Mouse (Mus musculus) hindbrain, embryonic 13.5 days (tissue): Measurements from ENCODE around the gene Il4i1. TPM values are rescaled to one million over a fixed set of nuclear protein-coding genes. Genes with fewer than 3 reads are reported as not detected.
"Not testable (repeated sequence)": the region's sequence is repeated elsewhere in the genome, so short reads cannot be mapped to it uniquely, and the experiment has no call there.

Experiments
- ATAC-seq: fragments of 200-750 bp; cut with Nextera tagmentation; 2 replicates; pipeline ENCODE4 v1.8.0; 2017; ENCODE audit warnings: moderate TSS enrichment; ENCODE audit not compliant: low FRiP score
- H3K27ac ChIP-seq: fragments of 300-500 bp; sonication (generic); 2 replicates; pipeline ENCODE4 v1.5.1; 2015; ENCODE audit warnings: inconsistent platforms, mild to moderate bottlenecking, moderate library complexity
- H3K27me3 ChIP-seq: fragments of 300-500 bp; sonication (generic); 2 replicates; pipeline ENCODE4 v1.6.1; 2015; ENCODE audit warnings: mild to moderate bottlenecking, inconsistent platforms
- H3K36me3 ChIP-seq: fragments of 300-500 bp; sonication (generic); 2 replicates; pipeline ENCODE4 v1.6.1; 2015; ENCODE audit warnings: mild to moderate bottlenecking, inconsistent platforms
- H3K4me1 ChIP-seq: fragments of 300-500 bp; sonication (generic); replicated peaks from 2 replicates; pipeline ENCODE4 v1.6.1; 2015; ENCODE audit warnings: inconsistent platforms
- H3K4me2 ChIP-seq: fragments of 300-500 bp; sonication (generic); 2 replicates; pipeline ENCODE4 v1.6.1; 2015; ENCODE audit warnings: inconsistent platforms, mild to moderate bottlenecking, moderate library complexity
- H3K4me3 ChIP-seq: fragments of 300-500 bp; sonication (generic); 2 replicates; pipeline ENCODE4 v1.5.1; 2015; ENCODE audit warnings: mild to moderate bottlenecking, inconsistent platforms
- H3K9ac ChIP-seq: fragments of 300-500 bp; sonication (generic); 2 replicates; pipeline ENCODE4 v1.6.1; 2015; ENCODE audit warnings: mild to moderate bottlenecking, inconsistent platforms
- H3K9me3 ChIP-seq: fragments of 300-500 bp; sonication (generic); 2 replicates; pipeline ENCODE4 v1.6.1; 2016; ENCODE audit warnings: inconsistent platforms
- WGBS: fragments of 180-500 bp; shearing (Covaris S2); methylation state at CpG from one replicate; pipeline ENCODE4 v1.1.7; 2015; 5-methylcytosine and 5-hydroxymethylcytosine counted together
- polyA plus RNA-seq: library from polyadenylated mRNA; unstranded; fragments of >200 nt; fragmentation: Nextera tagmentation; extraction: Ambion mirVana; gene quantifications from 2 replicates; pipeline ENCODE4 v1.2.1, GENCODE M21; 2015

Gene Il4i1
- polyA plus RNA-seq, 1 experiment from 2014 or later, result 1.6 TPM

- H3K9me3 ChIP-seq, result no peaks in the 10 kb centered on the region
- H3K4me3 ChIP-seq, result peak overlapping the region; percentile 93
- H3K4me1 ChIP-seq, result peaks cover 52% of the 10 kb centered on the region
- H3K9ac ChIP-seq, result peak overlapping the region; percentile 99
- H3K36me3 ChIP-seq, result peaks cover 24% of the 10 kb centered on the region
- H3K27ac ChIP-seq, result peak overlapping the region; percentile 100
- ATAC-seq, result peak; percentile 34
- under 1% methylated on average over 100 of the region's 108 CpGs for WGBS
- peak overlapping the region; percentile 98 for H3K4me2 ChIP-seq
- no peaks in the 10 kb centered on the region for H3K27me3 ChIP-seq
These were observed 52.9 kb downstream of the Il4i1 start for GRCm38 (mm10) chr7:44868919-44869696.

DNA sequence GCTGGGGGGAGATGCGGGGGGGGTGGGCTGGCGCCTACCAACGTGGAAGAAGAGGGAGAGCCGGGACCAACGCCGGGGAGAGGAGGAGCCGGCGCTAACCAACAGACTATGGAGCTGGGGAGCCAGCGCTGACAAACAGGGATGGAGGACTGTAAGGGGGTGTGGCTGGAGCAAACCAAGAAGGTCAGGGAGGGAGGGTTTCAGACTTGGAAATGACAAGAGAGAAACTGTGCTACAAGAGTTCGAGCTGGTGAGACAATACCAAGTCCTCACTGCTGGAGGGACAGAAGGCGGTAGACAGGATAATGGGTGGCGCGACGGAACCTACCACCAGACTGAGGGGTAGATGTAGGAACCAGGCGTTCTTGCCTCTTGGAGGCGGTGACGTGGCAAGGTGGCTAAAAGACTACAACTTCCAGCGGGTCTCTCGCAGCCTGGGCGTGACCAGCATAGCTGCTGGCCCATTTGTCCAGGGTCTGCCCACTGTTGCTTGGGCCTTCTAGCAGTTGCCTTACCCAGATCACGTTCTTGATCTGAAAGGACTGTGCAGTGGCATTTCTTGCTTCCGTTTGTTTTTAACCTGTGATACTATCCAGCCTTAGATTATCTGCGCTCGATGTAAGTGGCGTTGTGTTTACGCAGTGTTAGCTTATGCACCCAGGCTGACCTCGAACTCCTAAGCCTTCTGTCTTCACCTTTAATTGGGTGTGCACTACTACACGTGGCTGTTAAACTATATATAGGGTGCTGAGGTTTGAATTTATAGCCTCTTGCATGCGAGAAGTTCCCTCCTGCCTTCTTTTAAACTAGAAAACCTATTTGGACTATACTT lies 53.7 kb downstream of the Il4i1 start, which contains the start of gene Ptov1:
TSS of gene Ptov1 (minus strand) at position 92 of the 832 bp plus-strand sequence.
- Histone ChIP-seq H3K4me2 (peak within 1 kb of the TSS; percentile 98), H3K9me3 (no peaks in the 10 kb centered on the region), H3K4me3 (peak within 1 kb of the TSS; percentile 93), H3K9ac (peak within 1 kb of the TSS; percentile 99), H3K27me3 (no peaks in the 10 kb centered on the region), H3K4me1 (peaks cover 44% of the 10 kb centered on the region), H3K36me3 (peaks cover 16% of the 10 kb centered on the region), H3K27ac (peak within 1 kb of the TSS; percentile 100)
- peak; percentile 96 for ATAC-seq
- 11% methylated on average over 29 of the region's 29 CpGs for WGBS

DNA sequence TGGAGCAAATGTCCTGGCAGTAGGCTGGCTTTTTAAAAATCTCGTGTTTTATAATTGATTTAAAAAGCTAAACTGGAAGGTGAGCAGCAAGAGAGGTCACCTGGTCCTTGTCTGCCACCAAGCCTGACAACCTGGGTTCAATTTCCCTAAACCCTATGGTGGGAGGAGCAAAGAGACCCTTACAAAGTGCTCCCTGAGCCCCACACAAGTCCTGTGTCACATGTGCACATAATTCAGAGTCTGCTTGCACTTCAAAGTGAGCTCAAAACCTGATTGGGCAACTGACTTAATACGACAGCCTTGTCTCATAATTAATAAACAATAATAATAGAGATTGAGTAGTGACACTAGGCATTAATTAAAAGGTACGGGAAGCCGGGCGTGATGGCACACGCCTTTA lies 54.4 kb downstream of the Il4i1 start:
- no peak for ATAC-seq
- Histone ChIP-seq H3K4me3 (peak overlapping the region; percentile 93), H3K4me2 (peak overlapping the region; percentile 98), H3K27me3 (no peaks in the 10 kb centered on the region), H3K9ac (peak overlapping the region; percentile 68), H3K4me1 (peaks cover 37% of the 10 kb centered on the region), H3K27ac (peak overlapping the region; percentile 100), H3K36me3 (peaks cover 9% of the 10 kb centered on the region), H3K9me3 (no peaks in the 10 kb centered on the region)
- 85% methylated on average over 6 of the region's 6 CpGs for WGBS

GRCm38 (mm10) chr7:44871181-44871580 lies 55.0 kb downstream of the Il4i1 start:
- Histone ChIP-seq H3K9me3 (no peaks in the 10 kb centered on the region), H3K27me3 (no peaks in the 10 kb centered on the region), H3K9ac (no peak overlapping the region), H3K4me3 (no peak overlapping the region), H3K4me1 (peaks cover 31% of the 10 kb centered on the region), H3K4me2 (no peak overlapping the region), H3K27ac (peak overlapping the region; percentile 26; the same call in 1 of the 2 replicates), H3K36me3 (peaks cover 11% of the 10 kb centered on the region)
- no peak for ATAC-seq
- WGBS, result 35% methylated on average over 1 of the region's 1 CpGs

GRCm38 (mm10) chr7:44871774-44872173 lies 55.6 kb downstream of the Il4i1 start:
- H3K4me1 ChIP-seq, result peaks cover 26% of the 10 kb centered on the region
- not testable (repeated sequence) for H3K4me3 ChIP-seq, H3K9ac ChIP-seq, H3K9me3 ChIP-seq, H3K27ac ChIP-seq, H3K27me3 ChIP-seq, ATAC-seq, H3K4me2 ChIP-seq
- H3K36me3 ChIP-seq, result peaks cover 11% of the 10 kb centered on the region
- 90% methylated on average over 2 of the region's 2 CpGs for WGBS

DNA sequence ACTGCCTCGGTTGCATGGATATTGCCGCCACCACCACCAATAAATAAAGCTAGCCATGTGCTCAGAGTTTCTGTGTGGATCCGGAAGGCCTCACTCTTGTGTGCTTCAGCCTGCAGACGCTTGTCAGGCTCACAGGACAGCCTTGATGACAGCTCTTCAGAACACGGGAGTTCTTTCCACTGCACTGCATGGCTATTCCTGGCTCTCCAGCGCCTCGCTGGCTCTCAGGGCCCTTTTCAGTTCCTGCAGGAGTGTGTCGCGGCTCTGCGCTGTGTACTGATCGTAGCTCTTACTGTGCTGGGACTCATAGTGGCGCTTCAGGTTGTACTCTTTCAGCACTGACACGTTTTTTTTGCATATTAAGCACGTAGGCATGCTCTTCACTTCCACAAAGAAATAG lies 61.6 kb downstream of the Il4i1 start:
- H3K4me3 ChIP-seq, result no peak overlapping the region
- H3K9ac ChIP-seq, result no peak overlapping the region
- no peaks in the 10 kb centered on the region for H3K4me1 ChIP-seq
- peaks cover 72% of the 10 kb centered on the region for H3K36me3 ChIP-seq
- 89% methylated on average over 14 of the region's 14 CpGs for WGBS
- no peaks in the 10 kb centered on the region for H3K27me3 ChIP-seq
- no peaks in the 10 kb centered on the region for H3K9me3 ChIP-seq
- H3K4me2 ChIP-seq, result no peak overlapping the region
- no peak for ATAC-seq
- H3K27ac ChIP-seq, result no peak overlapping the region

GRCm38 (mm10) chr7:44883036-44883435 lies 66.8 kb downstream of the Il4i1 start:
- H3K27ac ChIP-seq, result no peak overlapping the region
- peaks cover 90% of the 10 kb centered on the region for H3K36me3 ChIP-seq
- no peaks in the 10 kb centered on the region for H3K27me3 ChIP-seq
- no peak overlapping the region for H3K4me3 ChIP-seq
- peaks cover 12% of the 10 kb centered on the region for H3K4me1 ChIP-seq
- no peaks in the 10 kb centered on the region for H3K9me3 ChIP-seq
- no peak for ATAC-seq
- WGBS, result 96% methylated on average over 3 of the region's 3 CpGs
- no peak overlapping the region for H3K4me2 ChIP-seq
- H3K9ac ChIP-seq, result no peak overlapping the region

DNA sequence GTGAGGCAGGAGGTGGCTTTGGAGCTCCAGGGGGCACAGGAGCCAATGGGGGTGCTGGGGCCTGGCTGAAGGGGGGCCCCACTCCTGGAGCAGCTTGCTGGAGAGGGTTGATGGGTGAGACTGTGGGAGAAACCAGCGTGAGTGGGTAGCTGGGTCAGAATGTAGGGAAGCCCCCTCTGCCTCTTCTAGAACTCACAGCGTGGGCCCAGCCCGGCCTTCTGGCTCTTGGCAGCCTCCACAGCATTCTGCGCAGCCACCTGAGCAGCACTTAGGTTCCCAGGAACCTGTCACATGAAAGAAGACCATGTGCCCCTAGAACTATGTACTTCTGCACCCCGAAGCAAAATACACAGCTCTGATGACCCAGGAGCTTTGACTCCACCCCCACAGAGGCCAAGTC lies 68.5 kb downstream of the Il4i1 start:
- no peak overlapping the region for H3K27ac ChIP-seq
- H3K27me3 ChIP-seq, result no peaks in the 10 kb centered on the region
- H3K36me3 ChIP-seq, result peaks cover 90% of the 10 kb centered on the region
- no peak overlapping the region for H3K4me2 ChIP-seq
- no peak overlapping the region for H3K9ac ChIP-seq
- H3K9me3 ChIP-seq, result no peaks in the 10 kb centered on the region
- H3K4me1 ChIP-seq, result peaks cover 28% of the 10 kb centered on the region
- 98% methylated on average over 5 of the region's 5 CpGs for WGBS
- no peak for ATAC-seq
- H3K4me3 ChIP-seq, result no peak overlapping the region

DNA sequence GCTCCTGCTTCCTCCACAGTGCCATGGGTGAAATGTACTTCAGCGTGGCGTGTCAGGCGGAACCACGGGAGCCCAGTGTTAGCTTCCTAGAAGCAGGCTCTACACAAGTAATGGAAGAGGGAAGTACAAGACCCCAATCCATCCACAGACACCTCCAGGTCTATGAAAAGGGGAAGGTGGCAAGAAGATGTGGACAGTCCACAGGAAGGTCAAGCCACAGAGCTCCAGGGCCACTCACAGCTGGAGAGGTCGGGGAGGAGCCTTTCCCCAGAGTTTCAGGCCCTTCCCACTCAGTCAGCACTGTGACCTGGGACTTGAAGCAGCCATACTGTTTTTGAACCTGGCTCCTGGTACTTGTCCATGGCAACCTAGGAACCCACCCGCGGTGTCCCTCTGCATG lies 70.8 kb downstream of the Il4i1 start:
- Histone ChIP-seq H3K4me3 (no peak overlapping the region), H3K27ac (no peak overlapping the region), H3K27me3 (no peaks in the 10 kb centered on the region), H3K9me3 (no peaks in the 10 kb centered on the region), H3K4me2 (no peak overlapping the region), H3K9ac (peak overlapping the region; percentile 35), H3K4me1 (peaks cover 49% of the 10 kb centered on the region), H3K36me3 (peaks cover 69% of the 10 kb centered on the region)
- no peak for ATAC-seq
- 86% methylated on average over 7 of the region's 7 CpGs for WGBS

GRCm38 (mm10) chr7:44888256-44889105 lies 72.3 kb downstream of the Il4i1 start:
- H3K9me3 ChIP-seq, result no peaks in the 10 kb centered on the region
- 82% methylated on average over 13 of the region's 13 CpGs for WGBS
- no peaks in the 10 kb centered on the region for H3K27me3 ChIP-seq
- 0 out of 2 replicates have a peak overlapping the region, but pooled peaks have one; percentile 3 for H3K27ac ChIP-seq
- peak overlapping the region; percentile 53; the same call in 1 of the 2 replicates for H3K9ac ChIP-seq
- no peak overlapping the region for H3K4me3 ChIP-seq
- H3K4me2 ChIP-seq, result peak overlapping the region; percentile 24
- ATAC-seq, result no peak
- peaks cover 55% of the 10 kb centered on the region for H3K4me1 ChIP-seq
- peaks cover 54% of the 10 kb centered on the region for H3K36me3 ChIP-seq

- Histone ChIP-seq H3K4me2 (peak overlapping the region; percentile 91), H3K9me3 (no peaks in the 10 kb centered on the region), H3K4me3 (peak overlapping the region; percentile 90), H3K9ac (peak overlapping the region; percentile 95), H3K36me3 (peaks cover 39% of the 10 kb centered on the region), H3K4me1 (peaks cover 70% of the 10 kb centered on the region), H3K27ac (0 out of 2 replicates have a peak overlapping the region, but pooled peaks have one; percentile 99), H3K27me3 (no peaks in the 10 kb centered on the region)
- ATAC-seq, result no peak
- 77% methylated on average over 7 of the region's 7 CpGs for WGBS
These were observed 74.0 kb downstream of the Il4i1 start for GRCm38 (mm10) chr7:44890180-44890579.
